Comparison of ENCODE assay signal across 8 mouse cellular contexts in genomic region chrX:71215113-71215708, GRCm38 (mm10). TPM values are rescaled to one million over a fixed set of nuclear protein-coding genes. Genes with fewer than 3 reads are reported as not detected.
DNase-seq lines count a peak whose midpoint lies in the region; ATAC-seq lines count a peak whose summit lies in the region.

No protein-coding gene starts in this region.

- 0 out of 2 replicates have a peak overlapping the region, but pooled peaks have one; percentile 42 for H3K27ac ChIP-seq in heart, embryonic 10.5 days
- peak overlapping the region; percentile 57 for H3K27ac ChIP-seq in brown adipose tissue, adult 24 weeks (replicated peaks; ENCODE audit: low read depth, low read length)
- H3K27ac ChIP-seq in heart, embryonic 16.5 days (ENCODE audit: low read length): no peak overlapping the region
- H3K27ac ChIP-seq in liver, embryonic 12.5 days: 0 out of 2 replicates have a peak overlapping the region, but pooled peaks have one; percentile 25

- 16% methylated on average over 26 of the region's 27 CpGs for WGBS in heart, embryonic 10.5 days
- 16% methylated on average over 27 of the region's 27 CpGs for WGBS in heart, embryonic 16.5 days
- WGBS in liver, embryonic 12.5 days (ENCODE audit: insufficient replicate concordance): 11% methylated on average over 26 of the region's 27 CpGs

- intact Hi-C loops in heart, postnatal 10 days (cut with DNase I): loop anchor here (5.0 kb wide), 1 partner anchor 163 kb away; the partner anchor contains the start of gene Mamld1

- peak; percentile 51 for ATAC-seq in CD4-positive, CD25-positive, alpha-beta regulatory T cell, adult 4 months
- peak; percentile 77 for ATAC-seq in heart, embryonic 16.5 days (replicated peaks; ENCODE audit: extremely low read depth, insufficient read depth, low FRiP score)
- ATAC-seq in liver, embryonic 12.5 days: peak; percentile 81

- H3K9me3 ChIP-seq in heart, embryonic 10.5 days: no peaks in the 10 kb centered on the region
- no peaks in the 10 kb centered on the region for H3K9me3 ChIP-seq in heart, embryonic 16.5 days (replicated peaks; ENCODE audit: control insufficient read depth, low read length)
- no peaks in the 10 kb centered on the region for H3K9me3 ChIP-seq in liver, embryonic 12.5 days (replicated peaks)

- H3K4me2 ChIP-seq in heart, embryonic 16.5 days (ENCODE audit: low read depth, low read length): peak overlapping the region; percentile 59
- peak overlapping the region; percentile 74 for H3K4me2 ChIP-seq in liver, embryonic 12.5 days

- DNase-seq in heart, embryonic 10.5 days (ENCODE audit: low spot score): no peak
- no peak for DNase-seq in heart, postnatal 10 days
- DNase-seq in natural killer cell, adult 2 months (ENCODE audit: low spot score in 2 of 2): peak; percentile 16 to 22
- DNase-seq in layer of hippocampus, adult 18-20 months (ENCODE audit: low spot score in 2 of 2): no peak

- no peaks in the 10 kb centered on the region for H3K36me3 ChIP-seq in heart, embryonic 10.5 days
- H3K36me3 ChIP-seq in heart, embryonic 16.5 days (ENCODE audit: control insufficient read depth, insufficient read depth): no peaks in the 10 kb centered on the region
- no peaks in the 10 kb centered on the region for H3K36me3 ChIP-seq in liver, embryonic 12.5 days

- H3K9ac ChIP-seq in heart, embryonic 16.5 days (ENCODE audit: low read length): peak overlapping the region; percentile 70
- peak overlapping the region; percentile 61 for H3K9ac ChIP-seq in liver, embryonic 12.5 days

- H3K4me1 ChIP-seq in heart, embryonic 10.5 days: no peaks in the 10 kb centered on the region
- H3K4me1 ChIP-seq in brown adipose tissue, adult 24 weeks (ENCODE audit: control insufficient read depth, insufficient read depth, insufficient read length, low read length): peaks cover 5% of the 10 kb centered on the region; the same call in 1 of the 2 replicates
- no peaks in the 10 kb centered on the region for H3K4me1 ChIP-seq in heart, embryonic 16.5 days (ENCODE audit: control insufficient read depth, insufficient read depth, low read length)
- peaks cover 13% of the 10 kb centered on the region for H3K4me1 ChIP-seq in liver, embryonic 12.5 days

- H3K4me3 ChIP-seq in heart, embryonic 10.5 days: peak overlapping the region; percentile 62
- H3K4me3 ChIP-seq in brown adipose tissue, adult 24 weeks (ENCODE audit: insufficient read depth, low read depth, low read length): peak overlapping the region; percentile 81
- H3K4me3 ChIP-seq in heart, embryonic 16.5 days (ENCODE audit: low read length): peak overlapping the region; percentile 62
- H3K4me3 ChIP-seq in liver, embryonic 12.5 days: peak overlapping the region; percentile 61

- H3K27me3 ChIP-seq in heart, embryonic 10.5 days (ENCODE audit: insufficient read depth, poor library complexity, severe bottlenecking): no peaks in the 10 kb centered on the region
- H3K27me3 ChIP-seq in heart, embryonic 16.5 days (ENCODE audit: control insufficient read depth, insufficient read depth, low read length): no peaks in the 10 kb centered on the region
- H3K27me3 ChIP-seq in liver, embryonic 12.5 days (replicated peaks): no peaks in the 10 kb centered on the region

RNA-seq across cellular contexts. Expression of gene Mtm1, which starts 4.6 kb away (rescaled TPM):
- 3.0 and 3.9 TPM in 2 replicates for polyA plus RNA-seq in heart, embryonic 10.5 days (2016; fragmentation: Nextera tagmentation; extraction: Ambion mirVana)
- 10 to 100 TPM; 18.4 to 20.1 TPM for total RNA-seq in heart, postnatal 10 days (2021)
- 10 to 100 TPM; 12.0 to 13.5 TPM for polyA plus RNA-seq in CD4-positive, CD25-positive, alpha-beta regulatory T cell, adult 4 months (2017; shearing (Covaris generic))
- polyA plus RNA-seq in brown adipose tissue, adult 24 weeks (2012; ENCODE audit: insufficient read depth, insufficient read length, missing spikeins): 17.9 and 20.1 TPM in 2 replicates
- polyA plus RNA-seq in heart, embryonic 16.5 days (2015; fragmentation: Nextera tagmentation; extraction: Ambion mirVana): 4.9 and 5.3 TPM in 2 replicates
- 3.7 and 3.9 TPM in 2 replicates for polyA plus RNA-seq in liver, embryonic 12.5 days (2016; fragmentation: Nextera tagmentation; extraction: Ambion mirVana)
- 1 to 10 TPM; 6.5 to 7.3 TPM for total RNA-seq in layer of hippocampus, adult 18-20 months (2021)

Comparison
In these comparisons a context has a peak if more than half of its experiments do, and no peak if none do; other contexts are left out.
1. DNase-seq: peak in natural killer cell, adult 2 months (2 of 2); none in heart, embryonic 10.5 days (single experiment), heart, postnatal 10 days (0 of 2) and layer of hippocampus, adult 18-20 months (0 of 2).
2. Peak in every context shown above with its lines, with median percentiles within 50 percentile points of each other: H3K4me3 ChIP-seq and ATAC-seq.